Mouse (Mus musculus): ENCODE data around the gene Mycn.
A peak's percentile ranks its signal among the peaks of the same experiment; 100 is the strongest.

Mycn gene

GRCm38 (mm10) chr12:12941661-12942363 is at the start of gene Mycn:
Mycn (minus strand) TSS chr12:12941914.
- DNase-seq (ENCODE audit: low read depth) = peak; percentile 75

- DNase-seq (ENCODE audit: low read depth) = no peak
Observed at GRCm38 (mm10) chr12:12987376-12987775, 45.7 kb upstream of the Mycn start.

GRCm38 (mm10) chr12:12986612-12987206 is 45.0 kb upstream of the Mycn start:
- DNase-seq (ENCODE audit: low read depth) = no peak

- no peak for DNase-seq (ENCODE audit: low read depth)
Observed at GRCm38 (mm10) chr12:12983032-12983431, 41.3 kb upstream of the Mycn start.

- DNase-seq (ENCODE audit: low read depth) = no peak
Observed at GRCm38 (mm10) chr12:12975397-12975796, 33.7 kb upstream of the Mycn start.

GRCm38 (mm10) chr12:12972756-12973435 is 31.2 kb upstream of the Mycn start:
- no peak for DNase-seq (ENCODE audit: low read depth)

GRCm38 (mm10) chr12:12967946-12968345 is 26.2 kb upstream of the Mycn start:
- DNase-seq (ENCODE audit: low read depth) = no peak

GRCm38 (mm10) chr12:12964856-12965255 is 23.1 kb upstream of the Mycn start:
- DNase-seq (ENCODE audit: low read depth) = no peak

- no peak for DNase-seq (ENCODE audit: low read depth)
Observed at GRCm38 (mm10) chr12:12947606-12948005, 5.9 kb upstream of the Mycn start.

- DNase-seq (ENCODE audit: low read depth) = no peak
Observed at GRCm38 (mm10) chr12:12943288-12943687, 1.6 kb upstream of the Mycn start.

- peak; percentile 78 for DNase-seq (ENCODE audit: low read depth)
Observed at GRCm38 (mm10) chr12:12942364-12943050, 793 bp upstream of the Mycn start.

GRCm38 (mm10) chr12:12941129-12941504 is 597 bp downstream of the Mycn start:
- peak; percentile 6 for DNase-seq (ENCODE audit: low read depth)

GRCm38 (mm10) chr12:12940466-12941128 is 1.1 kb downstream of the Mycn start:
- peak; percentile 10 for DNase-seq (ENCODE audit: low read depth)

- DNase-seq (ENCODE audit: low read depth) = peak; percentile 8
Observed at GRCm38 (mm10) chr12:12939581-12940465, 1.9 kb downstream of the Mycn start.

GRCm38 (mm10) chr12:12938850-12939249 is 2.9 kb downstream of the Mycn start:
- peak; percentile 34 for DNase-seq (ENCODE audit: low read depth)

- peak; percentile 23 for DNase-seq (ENCODE audit: low read depth)
Observed at GRCm38 (mm10) chr12:12938361-12938760, 3.4 kb downstream of the Mycn start.

GRCm38 (mm10) chr12:12937746-12938145 is 4.0 kb downstream of the Mycn start:
- no peak for DNase-seq (ENCODE audit: low read depth)

- peak; percentile 22 for DNase-seq (ENCODE audit: low read depth)
Observed at GRCm38 (mm10) chr12:12937088-12937487, 4.6 kb downstream of the Mycn start.

- no peak for DNase-seq (ENCODE audit: low read depth)
Observed at GRCm38 (mm10) chr12:12932238-12932637, 9.5 kb downstream of the Mycn start.

GRCm38 (mm10) chr12:12928239-12928638 is 13.5 kb downstream of the Mycn start:
- DNase-seq (ENCODE audit: low read depth) = no peak

- DNase-seq (ENCODE audit: low read depth) = no peak
Observed at GRCm38 (mm10) chr12:12926975-12927527, 14.7 kb downstream of the Mycn start.

Measured in c-Kit-positive CD71-negative TER-119-negative erythroid progenitor cells, embryonic 14.5 days (primary cell).